Mouse (Mus musculus) neural tube, embryonic 13.5 days (tissue): ENCODE data around the gene Herpud1. TPM values are rescaled to one million over a fixed set of nuclear protein-coding genes. Genes with fewer than 3 reads are reported as not detected.

Experiments
- ATAC-seq: fragments of 200-750 bp; cut with Nextera tagmentation; 2 replicates; pipeline ENCODE4 v1.8.0; 2017; ENCODE audit warnings: low read depth, mild to moderate bottlenecking, moderate TSS enrichment, moderate library complexity
- H3K27ac ChIP-seq: fragments of 300-500 bp; sonication (generic); replicated peaks from 2 replicates; pipeline ENCODE4 v1.5.1; 2015; ENCODE audit warnings: moderate library complexity, mild to moderate bottlenecking, inconsistent platforms
- H3K27me3 ChIP-seq: fragments of 300-500 bp; sonication (generic); 2 replicates; pipeline ENCODE4 v1.6.1; 2015; ENCODE audit warnings: mild to moderate bottlenecking, inconsistent platforms
- H3K36me3 ChIP-seq: fragments of 300-500 bp; sonication (generic); 2 replicates; pipeline ENCODE4 v1.6.1; 2015; ENCODE audit warnings: mild to moderate bottlenecking, inconsistent platforms
- H3K4me1 ChIP-seq: fragments of 300-500 bp; sonication (generic); replicated peaks from 2 replicates; pipeline ENCODE4 v1.6.1; 2015; ENCODE audit warnings: inconsistent platforms
- H3K4me2 ChIP-seq: fragments of 300-500 bp; sonication (generic); 2 replicates; pipeline ENCODE4 v1.6.1; 2015; ENCODE audit warnings: inconsistent platforms, mild to moderate bottlenecking, moderate library complexity
- H3K4me3 ChIP-seq: fragments of 300-500 bp; sonication (generic); 2 replicates; pipeline ENCODE4 v1.5.1; 2015; ENCODE audit warnings: mild to moderate bottlenecking, inconsistent platforms
- H3K9ac ChIP-seq: fragments of 300-500 bp; sonication (generic); 2 replicates; pipeline ENCODE4 v1.6.1; 2015; ENCODE audit warnings: moderate library complexity, mild to moderate bottlenecking, inconsistent platforms
- H3K9me3 ChIP-seq: fragments of 300-500 bp; sonication (generic); 2 replicates; pipeline ENCODE4 v1.6.1; 2016; ENCODE audit warnings: inconsistent platforms
- WGBS: fragments of 180-500 bp; shearing (Covaris S2); methylation state at CpG from one replicate; pipeline ENCODE4 v1.1.7; 2015; 5-methylcytosine and 5-hydroxymethylcytosine counted together
- polyA plus RNA-seq: library from polyadenylated mRNA; unstranded; fragments of >200 nt; fragmentation: Nextera tagmentation; extraction: Ambion mirVana; gene quantifications from 2 replicates; pipeline ENCODE4 v1.2.1, GENCODE M21; 2015

Gene Herpud1
- polyA plus RNA-seq, 1 experiment from 2014 or later, result 63.3 TPM

- Histone ChIP-seq H3K4me1 (no peaks in the 10 kb centered on the region), H3K27me3 (no peaks in the 10 kb centered on the region), H3K4me3 (no peak overlapping the region), H3K9me3 (no peaks in the 10 kb centered on the region), H3K36me3 (no peaks in the 10 kb centered on the region), H3K9ac (no peak overlapping the region), H3K27ac (no peak overlapping the region), H3K4me2 (no peak overlapping the region)
- ATAC-seq, result no peak
- WGBS, result 84% methylated on average over 6 of the region's 6 CpGs
Observed at GRCm38 (mm10) chr8:94361774-94362431, 24.3 kb upstream of the Herpud1 start.

- no peak for ATAC-seq
- Histone ChIP-seq H3K36me3 (no peaks in the 10 kb centered on the region), H3K4me1 (no peaks in the 10 kb centered on the region), H3K4me3 (no peak overlapping the region), H3K4me2 (no peak overlapping the region), H3K27me3 (no peaks in the 10 kb centered on the region), H3K9me3 (no peaks in the 10 kb centered on the region), H3K27ac (no peak overlapping the region), H3K9ac (no peak overlapping the region)
- 78% methylated on average over 7 of the region's 7 CpGs for WGBS
Observed at GRCm38 (mm10) chr8:94362607-94363239, 23.5 kb upstream of the Herpud1 start.

- Histone ChIP-seq H3K27ac (no peak overlapping the region), H3K36me3 (no peaks in the 10 kb centered on the region), H3K4me3 (no peak overlapping the region), H3K9ac (no peak overlapping the region), H3K9me3 (no peaks in the 10 kb centered on the region), H3K4me1 (no peaks in the 10 kb centered on the region), H3K27me3 (no peaks in the 10 kb centered on the region), H3K4me2 (no peak overlapping the region)
- no peak for ATAC-seq
- 55% methylated on average over 4 of the region's 4 CpGs for WGBS
Observed at GRCm38 (mm10) chr8:94363288-94363688, 22.9 kb upstream of the Herpud1 start.

GRCm38 (mm10) chr8:94363906-94364305 lies 22.3 kb upstream of the Herpud1 start:
- H3K4me2 ChIP-seq, result no peak overlapping the region
- H3K27ac ChIP-seq, result no peak overlapping the region
- no peak overlapping the region for H3K9ac ChIP-seq
- 88% methylated on average over 2 of the region's 2 CpGs for WGBS
- no peak for ATAC-seq
- no peaks in the 10 kb centered on the region for H3K27me3 ChIP-seq
- no peaks in the 10 kb centered on the region for H3K4me1 ChIP-seq
- H3K4me3 ChIP-seq, result no peak overlapping the region
- H3K36me3 ChIP-seq, result no peaks in the 10 kb centered on the region
- H3K9me3 ChIP-seq, result no peaks in the 10 kb centered on the region

GRCm38 (mm10) chr8:94364686-94365312 lies 21.4 kb upstream of the Herpud1 start:
- ATAC-seq, result no peak
- Histone ChIP-seq H3K4me1 (no peaks in the 10 kb centered on the region), H3K9me3 (no peaks in the 10 kb centered on the region), H3K27me3 (no peaks in the 10 kb centered on the region), H3K27ac (no peak overlapping the region), H3K4me3 (no peak overlapping the region), H3K36me3 (no peaks in the 10 kb centered on the region), H3K4me2 (no peak overlapping the region), H3K9ac (no peak overlapping the region)
- WGBS, result 92% methylated on average over 6 of the region's 6 CpGs

- no peaks in the 10 kb centered on the region for H3K9me3 ChIP-seq
- no peak overlapping the region for H3K9ac ChIP-seq
- no peaks in the 10 kb centered on the region for H3K4me1 ChIP-seq
- H3K27me3 ChIP-seq, result no peaks in the 10 kb centered on the region
- H3K4me2 ChIP-seq, result no peak overlapping the region
- 86% methylated on average over 9 of the region's 9 CpGs for WGBS
- no peak overlapping the region for H3K4me3 ChIP-seq
- no peak for ATAC-seq
- H3K36me3 ChIP-seq, result no peaks in the 10 kb centered on the region
- H3K27ac ChIP-seq, result no peak overlapping the region
Observed at GRCm38 (mm10) chr8:94365410-94365981, 20.7 kb upstream of the Herpud1 start.

- H3K4me1 ChIP-seq, result no peaks in the 10 kb centered on the region
- H3K27ac ChIP-seq, result no peak overlapping the region
- H3K27me3 ChIP-seq, result no peaks in the 10 kb centered on the region
- no peaks in the 10 kb centered on the region for H3K9me3 ChIP-seq
- H3K4me2 ChIP-seq, result no peak overlapping the region
- WGBS, result 83% methylated on average over 5 of the region's 5 CpGs
- no peak overlapping the region for H3K4me3 ChIP-seq
- H3K36me3 ChIP-seq, result no peaks in the 10 kb centered on the region
- H3K9ac ChIP-seq, result no peak overlapping the region
- no peak for ATAC-seq
Observed at GRCm38 (mm10) chr8:94370839-94371238, 15.4 kb upstream of the Herpud1 start.

- H3K9ac ChIP-seq, result no peak overlapping the region
- 87% methylated on average over 6 of the region's 6 CpGs for WGBS
- no peak overlapping the region for H3K4me2 ChIP-seq
- H3K4me3 ChIP-seq, result no peak overlapping the region
- no peaks in the 10 kb centered on the region for H3K9me3 ChIP-seq
- H3K27me3 ChIP-seq, result no peaks in the 10 kb centered on the region
- no peaks in the 10 kb centered on the region for H3K36me3 ChIP-seq
- ATAC-seq, result no peak
- no peaks in the 10 kb centered on the region for H3K4me1 ChIP-seq
- H3K27ac ChIP-seq, result no peak overlapping the region
Observed at GRCm38 (mm10) chr8:94372955-94373599, 13.2 kb upstream of the Herpud1 start.

GRCm38 (mm10) chr8:94375551-94375991 lies 10.7 kb upstream of the Herpud1 start:
- WGBS, result 77% methylated on average over 3 of the region's 3 CpGs
- no peaks in the 10 kb centered on the region for H3K9me3 ChIP-seq
- no peak for ATAC-seq
- H3K4me1 ChIP-seq, result no peaks in the 10 kb centered on the region
- no peak overlapping the region for H3K4me3 ChIP-seq
- H3K27me3 ChIP-seq, result no peaks in the 10 kb centered on the region
- H3K27ac ChIP-seq, result no peak overlapping the region
- no peak overlapping the region for H3K9ac ChIP-seq
- H3K4me2 ChIP-seq, result no peak overlapping the region
- H3K36me3 ChIP-seq, result no peaks in the 10 kb centered on the region

- Histone ChIP-seq H3K4me2 (no peak overlapping the region), H3K9me3 (no peaks in the 10 kb centered on the region), H3K4me1 (no peaks in the 10 kb centered on the region), H3K36me3 (no peaks in the 10 kb centered on the region), H3K4me3 (no peak overlapping the region), H3K9ac (no peak overlapping the region), H3K27me3 (no peaks in the 10 kb centered on the region), H3K27ac (no peak overlapping the region)
- no peak for ATAC-seq
- 85% methylated on average over 3 of the region's 3 CpGs for WGBS
Observed at GRCm38 (mm10) chr8:94376176-94376575, 10.1 kb upstream of the Herpud1 start.

GRCm38 (mm10) chr8:94376580-94376979 lies 9.7 kb upstream of the Herpud1 start:
- H3K9ac ChIP-seq, result no peak overlapping the region
- no peaks in the 10 kb centered on the region for H3K27me3 ChIP-seq
- H3K4me2 ChIP-seq, result no peak overlapping the region
- H3K9me3 ChIP-seq, result no peaks in the 10 kb centered on the region
- ATAC-seq, result no peak
- H3K4me3 ChIP-seq, result no peak overlapping the region
- H3K36me3 ChIP-seq, result no peaks in the 10 kb centered on the region
- H3K4me1 ChIP-seq, result no peaks in the 10 kb centered on the region
- H3K27ac ChIP-seq, result no peak overlapping the region
- 94% methylated on average over 2 of the region's 2 CpGs for WGBS

GRCm38 (mm10) chr8:94377031-94377430 lies 9.2 kb upstream of the Herpud1 start:
- no peaks in the 10 kb centered on the region for H3K9me3 ChIP-seq
- WGBS, result 88% methylated on average over 4 of the region's 4 CpGs
- ATAC-seq, result no peak
- no peak overlapping the region for H3K4me3 ChIP-seq
- H3K9ac ChIP-seq, result no peak overlapping the region
- no peaks in the 10 kb centered on the region for H3K27me3 ChIP-seq
- no peaks in the 10 kb centered on the region for H3K36me3 ChIP-seq
- no peak overlapping the region for H3K4me2 ChIP-seq
- no peaks in the 10 kb centered on the region for H3K4me1 ChIP-seq
- no peak overlapping the region for H3K27ac ChIP-seq
